Mouse (Mus musculus) small intestine, adult 2 months (tissue): Measurements from ENCODE around the gene Gnat3.

Experiments used
- CTCF ChIP-seq: fragments of 200-500 bp; IDR thresholded peaks from 2 replicates; pipeline ENCODE4 v1.5.1; 2012; ENCODE audit warnings: low read depth, mild to moderate bottlenecking, control low read depth, inconsistent platforms, low read length, moderate library complexity, mixed read lengths; ENCODE audit not compliant: insufficient replicate concordance, insufficient read length; ENCODE audit errors: extremely low read depth
- POLR2A ChIP-seq: fragments of 200-500 bp; IDR thresholded peaks from 2 replicates; pipeline ENCODE4 v1.6.1; 2012; ENCODE audit warnings: low read depth, mild to moderate bottlenecking, control low read depth, inconsistent platforms, low read length, moderate library complexity

DNA sequence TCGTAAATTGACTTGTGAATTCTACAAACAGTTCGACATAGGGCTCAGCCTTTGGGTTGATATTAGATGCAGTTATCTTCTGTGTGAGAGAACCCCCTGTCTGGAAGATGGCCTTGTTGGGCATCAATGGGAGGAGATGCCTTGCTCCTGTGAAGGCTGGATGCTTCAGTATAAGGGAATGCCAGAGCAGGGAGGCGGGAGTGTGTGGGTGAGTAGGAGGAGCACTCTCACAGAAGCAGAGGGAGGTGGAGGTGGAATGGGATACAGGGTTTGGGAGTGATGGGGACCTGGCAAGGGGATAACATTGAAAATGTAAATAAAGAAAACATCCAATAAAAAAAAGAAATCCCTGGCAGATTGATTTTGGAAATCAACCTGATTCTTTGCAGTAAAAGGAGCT lies 38.7 kb upstream of the Gnat3 start:
- TF ChIP-seq POLR2A = no peak
- no peak for TF ChIP-seq CTCF
